Mouse (Mus musculus) midbrain, postnatal 0 days (tissue): ENCODE measurements around the gene Zfp296. TPM values are rescaled to one million over a fixed set of nuclear protein-coding genes. Genes with fewer than 3 reads are reported as not detected.

Experiments
- ATAC-seq: fragments of 200-750 bp; cut with Nextera tagmentation; 2 replicates; pipeline ENCODE4 v1.8.0; 2017; ENCODE audit warnings: moderate number of reproducible peaks, mild to moderate bottlenecking, moderate TSS enrichment, moderate library complexity; ENCODE audit not compliant: low FRiP score
- DNase-seq: peaks from one replicate; pipeline ENCODE4 v3.0.0-alpha.2; 2015; ENCODE audit warnings: low spot score
- H3K27ac ChIP-seq: fragments of 300-500 bp; sonication (generic); 2 replicates; pipeline ENCODE4 v1.5.1; 2014; ENCODE audit warnings: low read depth, mild to moderate bottlenecking, low read length, mixed read lengths
- H3K27me3 ChIP-seq: fragments of 300-500 bp; sonication (generic); 2 replicates; pipeline ENCODE4 v1.6.1; 2014; ENCODE audit warnings: low read length, control low read depth, mixed read lengths; ENCODE audit not compliant: insufficient read depth
- H3K36me3 ChIP-seq: fragments of 300-500 bp; sonication (generic); 2 replicates; pipeline ENCODE4 v1.6.1; 2014; ENCODE audit warnings: low read length, control low read depth, mixed read lengths; ENCODE audit not compliant: insufficient read depth
- H3K4me1 ChIP-seq: fragments of 300-500 bp; sonication (generic); 2 replicates; pipeline ENCODE4 v1.6.1; 2014; ENCODE audit warnings: mild to moderate bottlenecking, control low read depth, antibody characterized with exemption, low read length, mixed read lengths; ENCODE audit not compliant: insufficient read depth
- H3K4me2 ChIP-seq: fragments of 300-500 bp; sonication (generic); 2 replicates; pipeline ENCODE4 v1.6.1; 2014; ENCODE audit warnings: low read depth, mild to moderate bottlenecking, low read length, mixed read lengths; ENCODE audit not compliant: poor library complexity, severe bottlenecking
- H3K4me3 ChIP-seq: fragments of 300-500 bp; sonication (generic); 2 replicates; pipeline ENCODE4 v1.5.1; 2014; ENCODE audit warnings: low read depth, mild to moderate bottlenecking, low read length, moderate library complexity
- H3K9ac ChIP-seq: fragments of 300-500 bp; sonication (generic); replicated peaks from 2 replicates; pipeline ENCODE4 v1.6.1; 2014; ENCODE audit warnings: mild to moderate bottlenecking, low read length, moderate library complexity, mixed read lengths; ENCODE audit not compliant: poor library complexity, severe bottlenecking
- H3K9me3 ChIP-seq: fragments of 300-500 bp; sonication (generic); 2 replicates; pipeline ENCODE4 v1.6.1; 2016; ENCODE audit warnings: low read length, control low read depth
- CTCF ChIP-seq: IDR thresholded peaks from 2 replicates; pipeline ENCODE4 v1.5.1; 2016; ENCODE audit warnings: antibody characterized with exemption, mild to moderate bottlenecking
- WGBS: fragments of 180-500 bp; shearing (Covaris S2); extraction: QIAGEN DNeasy Blood & Tissue Kit; methylation state at CpG from one replicate; pipeline ENCODE4 v1.1.7; 2014; 5-methylcytosine and 5-hydroxymethylcytosine counted together
- polyA plus RNA-seq: library from polyadenylated mRNA; unstranded; fragments of >200 nt; fragmentation: Nextera tagmentation; extraction: Ambion mirVana; gene quantifications from 2 replicates; pipeline ENCODE4 v1.2.1, GENCODE M21; 2015
- total RNA-seq: library from RNA; depleted of rRNA; stranded (reverse); fragments of >200 nt; gene quantifications from 2 replicates; pipeline ENCODE4 v1.2.3, GENCODE M21; 2014

Gene Zfp296
- total and polyA plus RNA-seq, 2 experiments from 2014 or later: 1.2 TPM; not detected in 1

DNA sequence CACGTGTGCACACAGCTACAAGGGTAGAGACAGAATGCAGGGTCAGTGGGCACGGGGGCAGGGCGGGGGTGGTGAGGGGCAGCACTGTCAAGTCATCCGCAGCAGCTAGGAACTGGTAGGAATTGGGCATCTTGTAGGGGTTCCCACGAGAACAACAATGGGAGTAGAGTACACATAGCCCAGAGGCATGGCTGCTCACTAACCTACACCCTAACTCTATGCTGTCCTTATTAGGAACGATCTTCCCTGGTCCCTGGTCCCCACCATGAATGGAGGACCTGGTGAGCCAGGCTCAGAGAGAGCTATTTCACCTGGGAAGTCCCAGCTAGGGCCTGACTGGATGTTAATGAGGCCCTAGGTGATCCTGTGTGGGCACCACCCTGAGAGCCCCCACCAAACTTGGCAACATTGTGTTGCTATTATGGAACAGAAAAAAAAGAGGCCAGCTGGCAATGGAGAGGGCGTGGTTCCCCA is 35.4 kb upstream of the Zfp296 start:
- ATAC-seq (no peak), DNase-seq (no peak)
- H3K36me3 ChIP-seq: no peaks in the 10 kb centered on the region
- H3K9me3 ChIP-seq: no peaks in the 10 kb centered on the region
- no peak overlapping the region for H3K9ac ChIP-seq
- TF ChIP-seq CTCF: no peak
- H3K27ac ChIP-seq: no peak overlapping the region
- no peak overlapping the region for H3K4me3 ChIP-seq
- no peaks in the 10 kb centered on the region for H3K27me3 ChIP-seq
- H3K4me2 ChIP-seq: no peak overlapping the region
- 61% methylated on average over 7 of the region's 7 CpGs for WGBS
- H3K4me1 ChIP-seq: no peaks in the 10 kb centered on the region

DNA sequence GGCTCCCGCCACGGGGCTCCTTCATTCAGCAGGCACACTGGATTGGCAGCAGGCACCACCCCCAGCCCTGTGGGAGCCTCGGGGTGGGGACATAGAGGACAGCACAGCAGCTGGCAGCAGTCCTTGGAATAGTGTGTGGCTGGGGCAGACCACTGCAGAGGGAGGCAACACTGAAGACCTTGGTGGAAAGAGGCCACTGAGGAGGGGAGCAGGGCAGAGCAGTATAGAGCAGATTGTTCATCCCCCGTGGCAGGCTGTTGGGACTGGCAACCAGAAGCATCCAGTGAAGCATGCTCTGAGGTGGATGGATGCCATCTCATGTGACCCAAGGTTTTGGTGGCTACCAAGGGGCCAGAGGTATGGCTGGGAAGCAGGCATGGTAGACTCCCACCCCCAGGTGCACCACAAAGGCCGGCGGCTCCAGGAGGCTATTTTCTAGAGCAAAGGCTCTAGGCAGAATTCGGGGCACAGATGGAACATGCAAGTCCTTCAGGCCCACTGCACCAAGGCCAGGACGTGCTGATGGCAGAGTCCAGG is 34.9 kb upstream of the Zfp296 start:
- Histone ChIP-seq H3K9ac (no peak overlapping the region), H3K4me1 (no peaks in the 10 kb centered on the region), H3K27me3 (no peaks in the 10 kb centered on the region), H3K9me3 (no peaks in the 10 kb centered on the region), H3K36me3 (no peaks in the 10 kb centered on the region), H3K4me2 (no peak overlapping the region), H3K4me3 (no peak overlapping the region), H3K27ac (no peak overlapping the region)
- 55% methylated on average over 8 of the region's 8 CpGs for WGBS
- DNase-seq: peak; percentile 84
- TF ChIP-seq CTCF: no peak
- peak; percentile 73 for ATAC-seq

DNA sequence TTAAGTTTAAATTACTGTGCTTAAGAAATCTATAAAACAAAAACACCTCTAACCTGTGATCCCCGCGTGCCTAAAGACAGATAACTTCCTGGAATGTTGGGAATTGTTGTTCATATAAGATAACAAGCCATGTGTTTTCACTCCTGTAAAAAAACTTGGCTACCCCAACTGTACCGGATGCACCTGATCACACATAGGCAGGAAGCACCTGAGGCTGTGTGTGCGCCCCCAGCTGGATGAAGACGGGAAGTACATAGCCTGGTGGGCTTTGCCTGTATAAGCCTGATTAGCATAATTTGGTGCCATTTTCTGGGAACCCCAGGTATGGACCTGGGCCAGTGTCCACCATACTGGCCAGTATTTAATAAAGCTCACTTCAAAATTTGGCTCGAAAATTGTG is 33.5 kb upstream of the Zfp296 start:
- 59% methylated on average over 6 of the region's 6 CpGs for WGBS
- H3K4me2 ChIP-seq: no peak overlapping the region
- H3K9me3 ChIP-seq: no peaks in the 10 kb centered on the region
- no peaks in the 10 kb centered on the region for H3K4me1 ChIP-seq
- H3K27ac ChIP-seq: no peak overlapping the region
- no peaks in the 10 kb centered on the region; the same call in 1 of the 2 replicates for H3K36me3 ChIP-seq
- no peak overlapping the region for H3K9ac ChIP-seq
- H3K4me3 ChIP-seq: no peak overlapping the region
- no peaks in the 10 kb centered on the region for H3K27me3 ChIP-seq
- peak; percentile 54 for TF ChIP-seq CTCF
- DNase-seq (peak; percentile 8), ATAC-seq (no peak)

DNA sequence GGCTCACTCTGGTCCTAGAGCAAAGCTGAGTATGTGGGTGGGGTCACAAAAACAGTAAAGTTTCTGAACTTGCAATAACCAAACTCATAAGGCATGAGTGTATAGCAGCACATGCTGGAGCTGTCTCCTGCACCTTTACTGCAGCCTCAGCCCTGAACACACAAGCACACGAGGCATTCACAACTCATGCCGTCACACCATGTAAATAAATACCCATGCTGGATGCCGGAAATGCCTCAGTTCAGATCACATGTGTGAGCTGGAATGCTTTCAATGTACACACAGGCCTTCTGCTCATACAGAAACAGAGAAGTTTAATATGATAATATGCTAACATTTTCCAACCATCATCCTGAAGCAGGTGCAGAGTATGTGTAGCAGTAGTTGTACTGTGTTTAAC is 31.1 kb upstream of the Zfp296 start:
- DNase-seq (no peak), ATAC-seq (no peak)
- 73% methylated on average over 3 of the region's 3 CpGs for WGBS
- Histone ChIP-seq H3K4me3 (no peak overlapping the region), H3K4me1 (no peaks in the 10 kb centered on the region), H3K27ac (no peak overlapping the region), H3K36me3 (no peaks in the 10 kb centered on the region; the same call in 1 of the 2 replicates), H3K9ac (no peak overlapping the region), H3K9me3 (no peaks in the 10 kb centered on the region), H3K27me3 (no peaks in the 10 kb centered on the region), H3K4me2 (no peak overlapping the region)
- TF ChIP-seq CTCF: no peak

DNA sequence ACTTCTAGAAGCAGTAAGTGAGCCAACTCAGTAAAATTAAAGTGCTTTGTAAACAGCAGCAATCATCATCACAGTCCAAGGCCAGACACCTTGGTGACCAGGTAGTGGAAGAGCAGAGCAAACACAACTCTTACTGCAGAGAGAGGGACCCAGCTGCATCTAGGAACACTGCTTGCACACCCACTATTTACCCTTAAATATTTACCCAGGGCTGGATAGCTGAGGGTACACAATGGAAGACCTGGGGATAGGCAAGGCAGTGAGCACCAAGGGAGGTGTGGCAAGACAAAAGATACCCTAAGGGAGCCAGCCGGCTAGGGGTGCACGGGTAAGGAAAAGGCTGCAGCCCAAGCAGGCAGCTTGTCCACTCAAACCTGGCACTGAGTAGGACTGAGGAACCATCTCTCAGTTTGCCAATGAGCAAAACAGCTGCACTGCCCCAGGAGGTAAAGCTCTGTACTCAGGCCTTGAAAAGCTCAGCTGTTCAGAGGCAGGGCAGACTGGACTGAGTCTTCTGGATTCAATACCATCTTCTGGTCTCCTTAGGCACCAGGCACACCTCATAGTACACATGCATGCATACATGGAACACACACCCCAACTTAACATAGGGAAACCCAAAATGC is 29.6 kb upstream of the Zfp296 start:
- DNase-seq (no peak), ATAC-seq (no peak)
- Histone ChIP-seq H3K27ac (no peak overlapping the region), H3K4me1 (no peaks in the 10 kb centered on the region), H3K36me3 (peaks cover 2% of the 10 kb centered on the region; the same call in 1 of the 2 replicates), H3K9me3 (no peaks in the 10 kb centered on the region), H3K4me3 (no peak overlapping the region), H3K9ac (no peak overlapping the region), H3K4me2 (no peak overlapping the region), H3K27me3 (no peaks in the 10 kb centered on the region)
- TF ChIP-seq CTCF: no peak
- 56% methylated on average over 2 of the region's 2 CpGs for WGBS

DNA sequence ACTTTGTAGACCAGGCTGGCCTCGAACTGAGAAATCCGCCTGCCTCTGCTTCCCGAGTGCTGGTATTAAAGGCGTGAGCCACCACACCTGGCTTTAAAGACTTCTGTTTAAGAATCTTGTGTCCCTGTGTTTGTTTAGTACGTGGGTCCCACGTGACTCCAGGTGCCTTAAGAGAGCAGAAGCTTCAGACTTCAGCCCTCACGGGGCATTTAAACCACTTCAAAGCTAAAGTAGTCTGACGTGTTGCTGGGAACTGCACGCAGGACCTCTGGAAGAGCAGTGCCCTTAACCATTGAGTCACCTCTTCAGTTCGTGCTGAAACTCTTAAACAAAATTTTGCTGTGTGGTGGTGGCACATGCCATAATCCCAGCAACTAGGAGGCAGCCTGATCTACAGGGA is 27.7 kb upstream of the Zfp296 start:
- WGBS: 91% methylated on average over 10 of the region's 10 CpGs
- DNase-seq: no peak
- Histone ChIP-seq H3K27ac (no peak overlapping the region), H3K27me3 (no peaks in the 10 kb centered on the region), H3K9me3 (no peaks in the 10 kb centered on the region), H3K4me3 (no peak overlapping the region), H3K36me3 (peaks cover 10% of the 10 kb centered on the region), H3K4me2 (no peak overlapping the region), H3K9ac (no peak overlapping the region), H3K4me1 (no peaks in the 10 kb centered on the region)
- TF ChIP-seq CTCF: no peak
- ATAC-seq: no peak
